7 mouse cellular contexts compared by ENCODE assay signal in the genomic region with DNA sequence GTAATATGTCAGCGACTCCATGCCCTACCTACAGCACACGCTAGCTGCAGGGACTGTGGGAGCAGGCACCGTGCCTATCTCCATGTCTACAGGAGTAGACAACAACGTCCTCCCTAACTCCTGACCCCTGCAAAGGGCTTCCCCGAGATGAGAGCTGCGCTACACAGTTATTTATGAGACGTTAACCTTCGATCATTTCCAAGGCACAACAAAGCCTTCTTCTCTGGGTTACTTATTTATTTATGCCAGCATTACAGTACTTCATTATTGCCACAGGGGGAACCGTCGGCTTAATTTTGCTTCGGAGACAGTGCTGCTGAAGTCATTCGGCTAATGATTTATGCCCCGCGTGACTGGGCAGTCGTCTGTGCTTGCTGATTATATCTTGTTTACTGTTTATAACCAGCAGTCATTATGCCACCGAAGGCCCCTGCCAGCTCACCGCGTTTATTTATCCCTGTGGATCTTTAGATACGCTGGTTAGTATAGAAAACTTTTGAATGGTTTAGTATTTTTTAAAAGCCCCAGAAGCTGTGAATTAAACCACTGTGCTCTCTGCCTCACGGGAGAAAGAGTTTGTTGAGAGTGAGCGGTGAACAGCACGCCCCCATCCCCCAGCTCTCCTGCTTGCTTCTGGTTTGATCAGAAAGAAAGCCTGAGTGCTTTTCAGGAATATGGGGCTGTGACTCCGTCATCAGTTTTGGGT.
A peak's percentile ranks its signal among the peaks of the same experiment; 100 is the strongest.
DNase-seq lines count a peak whose midpoint lies in the region; ATAC-seq and TF ChIP-seq lines count a peak whose summit lies in the region.

No protein-coding gene starts in this region.

- TF ChIP-seq EP300 in heart, postnatal 0 days (IDR thresholded peaks at IDR 0.05; ENCODE audit: low read depth), result no peak

- H3K36me3 ChIP-seq in forebrain, embryonic 12.5 days (replicated peaks), result no peaks in the 10 kb centered on the region
- no peaks in the 10 kb centered on the region for H3K36me3 ChIP-seq in heart, postnatal 0 days (replicated peaks; ENCODE audit: control insufficient read depth, insufficient read depth, low read length)
- H3K36me3 ChIP-seq in liver, embryonic 12.5 days, result no peaks in the 10 kb centered on the region
- no peaks in the 10 kb centered on the region for H3K36me3 ChIP-seq in neural tube, embryonic 13.5 days

- H3K27me3 ChIP-seq in forebrain, embryonic 12.5 days, result no peaks in the 10 kb centered on the region
- no peaks in the 10 kb centered on the region for H3K27me3 ChIP-seq in heart, postnatal 0 days (ENCODE audit: control insufficient read depth, insufficient read depth, low read length)
- no peaks in the 10 kb centered on the region for H3K27me3 ChIP-seq in liver, embryonic 12.5 days (replicated peaks)
- H3K27me3 ChIP-seq in neural tube, embryonic 13.5 days, result no peaks in the 10 kb centered on the region

- H3K27ac ChIP-seq in forebrain, embryonic 12.5 days, result 0 out of 2 replicates have a peak overlapping the region, but pooled peaks have one; percentile 19
- no peak overlapping the region for H3K27ac ChIP-seq in heart, postnatal 0 days (ENCODE audit: low read depth)
- H3K27ac ChIP-seq in liver, embryonic 12.5 days, result no peak overlapping the region
- H3K27ac ChIP-seq in neural tube, embryonic 13.5 days (replicated peaks), result peak overlapping the region; percentile 57

- H3K9ac ChIP-seq in forebrain, embryonic 12.5 days, result peak overlapping the region; percentile 17; the same call in 1 of the 2 replicates
- no peak overlapping the region for H3K9ac ChIP-seq in heart, postnatal 0 days (replicated peaks; ENCODE audit: low read depth, low read length)
- H3K9ac ChIP-seq in liver, embryonic 12.5 days, result no peak overlapping the region
- H3K9ac ChIP-seq in neural tube, embryonic 13.5 days, result peak overlapping the region; percentile 28; the same call in 1 of the 2 replicates

- ATAC-seq in forebrain, embryonic 12.5 days (ENCODE audit: low FRiP score), result peak; percentile 81
- peak; percentile 78 for ATAC-seq in heart, postnatal 0 days (ENCODE audit: insufficient read depth, low read depth)
- peak; percentile 27; the same call in 1 of the 2 replicates for ATAC-seq in liver, embryonic 12.5 days
- ATAC-seq in neural tube, embryonic 13.5 days (ENCODE audit: low read depth), result peak; percentile 88

- H3K4me1 ChIP-seq in forebrain, embryonic 12.5 days, result peaks cover 9% of the 10 kb centered on the region
- H3K4me1 ChIP-seq in heart, postnatal 0 days (ENCODE audit: control insufficient read depth, insufficient read depth), result 0 out of 2 replicates have a peak, but pooled peaks cover 2% of the 10 kb centered on the region
- no peaks in the 10 kb centered on the region for H3K4me1 ChIP-seq in liver, embryonic 12.5 days
- peaks cover 27% of the 10 kb centered on the region for H3K4me1 ChIP-seq in neural tube, embryonic 13.5 days (replicated peaks)

- peak overlapping the region; percentile 8; the same call in 1 of the 2 replicates for H3K4me3 ChIP-seq in forebrain, embryonic 12.5 days (replicated peaks)
- H3K4me3 ChIP-seq in heart, postnatal 0 days (ENCODE audit: low read depth, low read length), result peak overlapping the region; percentile 5; the same call in 1 of the 2 replicates
- no peak overlapping the region for H3K4me3 ChIP-seq in liver, embryonic 12.5 days
- H3K4me3 ChIP-seq in neural tube, embryonic 13.5 days, result peak overlapping the region; percentile 23

- no peak for TF ChIP-seq POLR2A in brain, embryonic 14.5 days (IDR thresholded peaks at IDR 0.05; ENCODE audit: borderline replicate concordance, extremely low read depth, insufficient read depth, insufficient read length, poor library complexity, severe bottlenecking)

- DNase-seq in brain, embryonic 14.5 days (ENCODE audit: low read depth), result peak; percentile 89
- peak; percentile 75 for DNase-seq in heart, postnatal 0 days (ENCODE audit: low spot score)
- DNase-seq in kidney, postnatal 25 days, result peak; percentile 90 to 91
- peak; percentile 55 to 70 for DNase-seq in urinary bladder, postnatal 36 days (ENCODE audit: low spot score in 2 of 2)

- no peaks in the 10 kb centered on the region for H3K9me3 ChIP-seq in forebrain, embryonic 12.5 days
- H3K9me3 ChIP-seq in heart, postnatal 0 days (replicated peaks; ENCODE audit: control insufficient read depth, low read length), result no peaks in the 10 kb centered on the region
- H3K9me3 ChIP-seq in liver, embryonic 12.5 days (replicated peaks), result no peaks in the 10 kb centered on the region
- no peaks in the 10 kb centered on the region for H3K9me3 ChIP-seq in neural tube, embryonic 13.5 days

- peak overlapping the region; percentile 45 for H3K4me2 ChIP-seq in forebrain, embryonic 12.5 days
- H3K4me2 ChIP-seq in heart, postnatal 0 days (ENCODE audit: low read depth, low read length), result peak overlapping the region; percentile 42
- H3K4me2 ChIP-seq in liver, embryonic 12.5 days, result peak overlapping the region; percentile 45
- H3K4me2 ChIP-seq in neural tube, embryonic 13.5 days, result peak overlapping the region; percentile 52

- 39% methylated on average over 23 of the region's 23 CpGs for WGBS in forebrain, embryonic 12.5 days
- WGBS in heart, postnatal 0 days, result 39% methylated on average over 23 of the region's 23 CpGs
- 48% methylated on average over 23 of the region's 23 CpGs for WGBS in liver, embryonic 12.5 days (ENCODE audit: insufficient replicate concordance)
- 18% methylated on average over 23 of the region's 23 CpGs for WGBS in neural tube, embryonic 13.5 days

- peak; percentile 55; the same call in 1 of the 2 replicates for TF ChIP-seq CTCF in brain, embryonic 14.5 days (IDR thresholded peaks at IDR 0.05; ENCODE audit: borderline replicate concordance, extremely low read depth, insufficient read depth, insufficient read length)
- peak; percentile 60 for TF ChIP-seq CTCF in heart, postnatal 0 days (IDR thresholded peaks at IDR 0.05; ENCODE audit: low read depth)

Comparison
In these comparisons a context has a peak if more than half of its experiments do, and no peak if none do; other contexts are left out.
1. ATAC-seq: peak in every context shown above with its lines; median percentile 88 in neural tube, embryonic 13.5 days; 81 in forebrain, embryonic 12.5 days; 78 in heart, postnatal 0 days; 27 in liver, embryonic 12.5 days.
2. H3K27ac ChIP-seq: peak in forebrain, embryonic 12.5 days (single experiment) and neural tube, embryonic 13.5 days (single experiment); none in heart, postnatal 0 days (single experiment) and liver, embryonic 12.5 days (single experiment).
3. H3K9ac ChIP-seq: peak in forebrain, embryonic 12.5 days (single experiment) and neural tube, embryonic 13.5 days (single experiment); none in heart, postnatal 0 days (single experiment) and liver, embryonic 12.5 days (single experiment).
4. Peak in every context shown above with its lines, with median percentiles within 50 percentile points of each other: DNase-seq and H3K4me2 ChIP-seq.